Mouse (Mus musculus): ENCODE measurements at regions not wholly inside any gene's neighbourhood (a gene's known extent, or its start where the extent isn't known, plus 50 kb on each side); places are given as distances from the start of the nearest gene placed in this dataset.

DNA sequence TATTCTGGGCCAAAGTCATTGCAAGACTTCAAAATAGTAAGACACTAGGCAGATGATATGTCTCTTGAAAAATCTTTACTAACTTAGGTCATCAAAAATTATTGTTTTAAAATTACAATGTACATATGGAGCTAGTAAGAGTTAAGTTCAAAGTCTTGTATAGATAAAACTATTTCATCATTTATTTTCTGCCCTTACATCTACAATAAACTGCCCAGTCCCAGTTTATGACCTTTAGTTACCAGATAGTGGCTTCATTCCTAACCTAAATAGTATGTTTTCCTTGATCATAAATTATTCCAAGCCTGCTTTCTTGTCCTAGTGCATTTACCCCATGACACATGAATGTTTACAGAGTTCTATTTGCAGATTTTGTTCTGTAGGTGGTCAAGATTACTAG is 72.9 kb downstream of the Manea start:
- TF ChIP-seq CTCF (IDR thresholded peaks at IDR 0.05; ENCODE audit: low read depth) = no peak
- Histone ChIP-seq H3K27me3 (ENCODE audit: insufficient read depth, low read length) (no peaks in the 10 kb centered on the region), H3K4me3 (ENCODE audit: low read depth, low read length) (no peak overlapping the region), H3K36me3 (ENCODE audit: insufficient read depth) (no peaks in the 10 kb centered on the region), H3K9me3 (ENCODE audit: low read depth, low read length) (no peaks in the 10 kb centered on the region), H3K27ac (ENCODE audit: low read depth) (no peak overlapping the region), H3K9ac (no peak overlapping the region), H3K4me2 (no peak overlapping the region), H3K4me1 (ENCODE audit: insufficient read depth) (no peaks in the 10 kb centered on the region)
- no peak for ATAC-seq (ENCODE audit: insufficient read depth)
- DNase-seq = no peak

DNA sequence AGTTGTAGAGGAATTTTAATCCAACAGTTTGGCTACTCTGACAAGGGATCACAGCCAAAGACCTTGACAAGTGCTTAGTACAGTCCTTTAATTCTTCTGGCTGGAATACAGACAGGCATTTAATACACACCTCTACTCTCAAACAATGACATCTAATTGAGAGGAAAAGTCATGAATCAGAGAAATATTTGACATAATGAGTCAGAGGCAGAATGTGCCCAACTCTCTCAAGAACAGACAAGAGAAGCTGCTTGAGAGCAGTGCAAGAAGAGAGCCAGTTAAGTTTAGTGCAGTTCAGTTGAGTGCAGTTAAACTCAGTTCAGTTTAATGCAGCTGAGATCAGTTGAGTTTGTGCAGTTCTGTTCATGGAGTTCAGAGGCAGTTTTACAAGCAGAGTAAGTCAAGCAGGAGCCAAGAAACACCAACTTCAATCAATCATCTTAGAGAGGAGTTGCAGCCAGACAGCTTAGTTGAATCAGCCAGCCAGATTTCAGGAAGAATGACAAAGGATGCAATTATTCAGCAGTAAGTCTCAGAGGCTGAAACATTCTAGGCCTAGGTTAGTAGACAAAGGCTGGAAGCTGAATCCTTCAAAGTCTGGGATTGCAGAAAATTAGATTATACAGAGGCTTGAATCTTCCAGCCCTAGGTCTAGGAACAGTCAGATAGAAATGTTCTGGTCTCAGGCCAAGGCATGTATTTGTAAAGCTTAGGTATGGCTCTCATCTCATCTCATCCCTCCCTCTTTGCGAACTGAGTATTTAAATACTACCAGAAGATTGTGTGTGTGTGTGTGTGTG is 87.3 kb downstream of the Manea start:
- H3K4me3 ChIP-seq (ENCODE audit: low read depth, low read length) = no peak overlapping the region
- no peak for TF ChIP-seq CTCF (IDR thresholded peaks at IDR 0.05; ENCODE audit: low read depth)
- no peaks in the 10 kb centered on the region for H3K27me3 ChIP-seq (ENCODE audit: insufficient read depth, low read length)
- H3K9me3 ChIP-seq (ENCODE audit: low read depth, low read length) = no peaks in the 10 kb centered on the region
- no peak overlapping the region for H3K4me2 ChIP-seq
- peak; percentile 22 for DNase-seq
- no peaks in the 10 kb centered on the region for H3K4me1 ChIP-seq (ENCODE audit: insufficient read depth)
- no peak for ATAC-seq (ENCODE audit: insufficient read depth)
- WGBS = 83% methylated on average over 1 of the region's 1 CpGs
- no peaks in the 10 kb centered on the region for H3K36me3 ChIP-seq (ENCODE audit: insufficient read depth)
- no peak overlapping the region for H3K27ac ChIP-seq (ENCODE audit: low read depth)
- H3K9ac ChIP-seq = no peak overlapping the region

DNA sequence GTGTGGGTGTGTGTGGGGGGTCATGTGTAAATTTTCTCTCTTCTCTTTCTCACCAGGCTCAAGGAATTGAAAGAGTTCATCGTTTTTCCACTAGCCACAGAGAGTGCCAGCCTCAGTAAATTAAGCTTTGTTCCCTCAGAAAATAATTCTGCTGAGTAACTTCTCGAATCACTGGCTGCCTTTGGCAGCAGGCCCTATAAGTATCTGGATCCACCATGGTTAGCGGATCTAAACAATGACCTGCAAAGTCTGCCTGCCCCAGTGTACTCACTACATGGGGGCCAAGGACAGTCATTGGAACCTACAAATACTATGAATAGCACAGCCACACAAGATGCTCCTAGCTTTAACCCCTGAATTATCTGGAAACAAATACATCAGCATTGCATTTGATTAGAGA is 90.8 kb downstream of the Manea start:
- ATAC-seq (ENCODE audit: insufficient read depth) = no peak
- H3K4me3 ChIP-seq (ENCODE audit: low read depth, low read length) = no peak overlapping the region
- no peak overlapping the region for H3K27ac ChIP-seq (ENCODE audit: low read depth)
- no peaks in the 10 kb centered on the region for H3K9me3 ChIP-seq (ENCODE audit: low read depth, low read length)
- no peak for TF ChIP-seq CTCF (IDR thresholded peaks at IDR 0.05; ENCODE audit: low read depth)
- H3K4me1 ChIP-seq (ENCODE audit: insufficient read depth) = no peaks in the 10 kb centered on the region
- H3K27me3 ChIP-seq (ENCODE audit: insufficient read depth, low read length) = no peaks in the 10 kb centered on the region
- H3K4me2 ChIP-seq = no peak overlapping the region
- no peak for DNase-seq
- no peak overlapping the region for H3K9ac ChIP-seq
- 66% methylated on average over 3 of the region's 3 CpGs for WGBS
- H3K36me3 ChIP-seq (ENCODE audit: insufficient read depth) = no peaks in the 10 kb centered on the region

DNA sequence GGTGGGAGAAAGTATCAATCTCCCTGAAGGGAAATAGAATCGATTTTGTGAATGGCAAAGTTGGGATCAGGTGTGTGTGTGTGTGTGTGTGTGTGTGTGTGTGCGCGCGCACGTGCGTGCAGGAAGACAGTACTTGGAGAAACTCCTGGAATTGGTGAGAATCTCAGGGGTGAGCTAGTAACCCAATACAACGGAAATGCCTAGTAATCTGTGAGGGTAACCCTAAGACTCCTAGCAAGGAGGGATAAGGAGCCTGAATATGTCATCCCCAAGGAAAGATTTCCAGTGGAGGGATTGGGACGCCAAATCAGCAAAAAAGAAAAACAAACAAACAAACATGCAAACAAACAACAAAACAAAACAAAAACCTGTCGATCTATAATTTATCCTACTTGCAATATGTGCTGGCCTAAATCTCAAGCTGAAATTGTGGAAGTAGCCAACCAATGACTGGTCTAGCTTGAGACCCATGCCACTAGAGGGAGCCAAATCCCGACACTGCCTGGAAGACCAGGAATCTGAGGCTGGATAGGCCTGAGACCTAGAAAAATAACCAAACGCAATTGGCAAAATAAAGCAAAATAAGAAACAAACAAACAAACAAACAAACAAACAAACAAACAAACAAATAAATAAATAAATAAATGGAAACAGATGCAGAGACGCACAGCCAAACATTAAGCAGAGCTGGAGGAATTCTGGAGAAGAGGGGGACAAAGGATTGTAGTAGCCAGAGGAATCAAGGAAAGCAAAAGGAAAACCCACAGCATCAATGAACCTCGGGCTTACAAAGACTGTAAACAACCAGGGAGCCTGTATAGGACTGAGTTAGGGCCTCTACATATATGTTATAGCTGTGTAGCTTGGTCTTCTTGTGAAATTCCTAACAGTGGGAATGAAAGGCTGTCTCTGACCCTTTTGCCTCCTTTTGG is 98.5 kb downstream of the Manea start:
- no peak overlapping the region for H3K4me3 ChIP-seq (ENCODE audit: low read depth, low read length)
- H3K27me3 ChIP-seq (ENCODE audit: insufficient read depth, low read length) = no peaks in the 10 kb centered on the region
- peak; percentile 90 for DNase-seq
- ATAC-seq (ENCODE audit: insufficient read depth) = peak; percentile 80; the same call in 1 of the 2 replicates
- no peak overlapping the region for H3K4me2 ChIP-seq
- no peak overlapping the region for H3K27ac ChIP-seq (ENCODE audit: low read depth)
- 65% methylated on average over 13 of the region's 13 CpGs for WGBS
- H3K9ac ChIP-seq = no peak overlapping the region
- H3K9me3 ChIP-seq (ENCODE audit: low read depth, low read length) = no peaks in the 10 kb centered on the region
- H3K36me3 ChIP-seq (ENCODE audit: insufficient read depth) = no peaks in the 10 kb centered on the region
- H3K4me1 ChIP-seq (ENCODE audit: insufficient read depth) = no peaks in the 10 kb centered on the region
- TF ChIP-seq CTCF (IDR thresholded peaks at IDR 0.05; ENCODE audit: low read depth) = peak; percentile 83

DNA sequence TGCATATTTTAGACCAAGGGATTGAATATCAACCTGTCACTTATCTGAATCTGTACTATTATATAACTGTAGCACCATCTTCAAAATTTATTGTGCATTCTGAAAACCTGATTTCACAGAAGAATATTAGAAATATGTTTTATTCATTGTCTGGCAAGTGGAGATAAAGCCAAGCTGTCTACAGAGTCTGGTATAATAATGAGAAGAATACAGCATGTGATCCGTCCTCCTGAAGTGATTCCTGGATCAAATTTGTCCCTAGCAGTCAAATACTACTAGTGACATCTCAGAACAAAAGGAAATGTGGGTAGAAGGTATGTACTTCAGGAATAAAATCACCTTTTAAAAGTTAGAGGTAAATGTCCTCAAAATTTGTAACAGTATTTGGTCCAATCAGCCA is 123.4 kb downstream of the Manea start:
- no peaks in the 10 kb centered on the region for H3K4me1 ChIP-seq (ENCODE audit: insufficient read depth)
- H3K4me3 ChIP-seq (ENCODE audit: low read depth, low read length) = no peak overlapping the region
- no peak overlapping the region for H3K27ac ChIP-seq (ENCODE audit: low read depth)
- 72% methylated on average over 1 of the region's 1 CpGs for WGBS
- H3K9me3 ChIP-seq (ENCODE audit: low read depth, low read length) = no peaks in the 10 kb centered on the region
- H3K36me3 ChIP-seq (ENCODE audit: insufficient read depth) = no peaks in the 10 kb centered on the region
- H3K4me2 ChIP-seq = no peak overlapping the region
- no peak overlapping the region for H3K9ac ChIP-seq
- ATAC-seq (ENCODE audit: insufficient read depth) = no peak
- no peak for TF ChIP-seq CTCF (IDR thresholded peaks at IDR 0.05; ENCODE audit: low read depth)
- DNase-seq = no peak
- no peaks in the 10 kb centered on the region for H3K27me3 ChIP-seq (ENCODE audit: insufficient read depth, low read length)

All from lung, embryonic 14.5 days (tissue).